Mouse (Mus musculus) forebrain, embryonic 11.5 days (tissue): ENCODE measurements around the gene D5Ertd579e. TPM values are rescaled to one million over a fixed set of nuclear protein-coding genes. Genes with fewer than 3 reads are reported as not detected.

Experiments
- ATAC-seq: fragments of 200-750 bp; cut with Nextera tagmentation; replicated peaks from 2 replicates; pipeline ENCODE4 v1.8.0; 2017; ENCODE audit warnings: moderate TSS enrichment; ENCODE audit not compliant: low FRiP score
- DNase-seq: peaks from one replicate; pipeline ENCODE4 v3.0.0-alpha.2; 2017; ENCODE audit warnings: low spot score
- H3K27ac ChIP-seq: fragments of 300-500 bp; sonication (generic); 2 replicates; pipeline ENCODE4 v1.5.1; 2014; ENCODE audit warnings: low read depth, low read length
- H3K27me3 ChIP-seq: fragments of 300-500 bp; sonication (generic); 2 replicates; pipeline ENCODE4 v1.6.1; 2014; ENCODE audit warnings: mild to moderate bottlenecking, low read length, mixed read lengths; ENCODE audit not compliant: control insufficient read depth, insufficient read depth
- H3K36me3 ChIP-seq: fragments of 300-500 bp; sonication (generic); 2 replicates; pipeline ENCODE4 v1.6.1; 2014; ENCODE audit warnings: mild to moderate bottlenecking, low read length, moderate library complexity, mixed read lengths; ENCODE audit not compliant: control insufficient read depth, insufficient read depth
- H3K4me1 ChIP-seq: fragments of 300-500 bp; sonication (generic); replicated peaks from 2 replicates; pipeline ENCODE4 v1.6.1; 2014; ENCODE audit warnings: low read length, mixed read lengths; ENCODE audit not compliant: control insufficient read depth, insufficient read depth
- H3K4me2 ChIP-seq: fragments of 300-500 bp; sonication (generic); 2 replicates; pipeline ENCODE4 v1.6.1; 2014; ENCODE audit warnings: low read depth, mild to moderate bottlenecking, low read length, moderate library complexity, mixed read lengths; ENCODE audit not compliant: severe bottlenecking
- H3K4me3 ChIP-seq: fragments of 300-500 bp; sonication (generic); 2 replicates; pipeline ENCODE4 v1.5.1; 2014; ENCODE audit warnings: low read depth, low read length
- H3K9ac ChIP-seq: fragments of 300-500 bp; sonication (generic); 2 replicates; pipeline ENCODE4 v1.6.1; 2014; ENCODE audit warnings: low read length
- H3K9me3 ChIP-seq: fragments of 300-500 bp; sonication (generic); 2 replicates; pipeline ENCODE4 v1.6.1; 2016; ENCODE audit warnings: low read length, mixed read lengths; ENCODE audit not compliant: control insufficient read depth
- WGBS: fragments of 180-500 bp; shearing (Covaris S2); extraction: QIAGEN DNeasy Blood & Tissue Kit; methylation state at CpG from one replicate; pipeline ENCODE4 v1.1.7; 2014; 5-methylcytosine and 5-hydroxymethylcytosine counted together
- polyA plus RNA-seq: library from polyadenylated mRNA; unstranded; fragments of >200 nt; fragmentation: Nextera tagmentation; extraction: Ambion mirVana; gene quantifications from 2 replicates; pipeline ENCODE4 v1.2.1, GENCODE M21; 2014

Gene D5Ertd579e
- polyA plus RNA-seq, 1 experiment from 2014 or later: 41.9 TPM

GRCm38 (mm10) chr5:36620409-36621057, 75.3 kb downstream of the D5Ertd579e start:
- DNase-seq: no peak
- WGBS: 89% methylated on average over 8 of the region's 8 CpGs
- no peak overlapping the region for H3K4me3 ChIP-seq

DNA sequence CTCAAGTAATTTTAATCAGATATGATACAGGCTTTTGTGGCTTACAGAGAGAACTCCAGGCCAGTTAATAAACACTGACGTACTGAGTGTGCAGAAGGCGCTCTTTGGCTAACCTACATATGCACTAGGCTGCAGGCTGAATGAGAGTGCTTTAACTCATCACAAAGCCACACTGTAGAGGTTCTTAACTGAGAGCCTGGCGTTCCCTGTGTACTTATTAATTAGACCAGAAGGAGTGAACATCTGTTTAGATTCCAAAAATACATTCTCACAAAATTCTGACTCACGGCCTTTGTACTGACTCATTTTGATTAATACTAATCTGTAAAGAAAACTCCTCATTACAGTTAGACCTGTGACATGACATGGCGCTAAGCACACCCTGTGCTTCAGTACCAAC, 76.9 kb downstream of the D5Ertd579e start:
- Histone ChIP-seq H3K27ac (no peak overlapping the region), H3K4me3 (no peak overlapping the region), H3K4me1 (no peaks in the 10 kb centered on the region), H3K9me3 (no peaks in the 10 kb centered on the region), H3K9ac (no peak overlapping the region), H3K27me3 (no peaks in the 10 kb centered on the region), H3K36me3 (0 out of 2 replicates have a peak, but pooled peaks cover 3% of the 10 kb centered on the region), H3K4me2 (no peak overlapping the region)
- no peak for ATAC-seq
- no peak for DNase-seq
- WGBS: 88% methylated on average over 5 of the region's 5 CpGs

More at GRCm38 (mm10) chr5:36620409-36621057, 75.3 kb downstream of the D5Ertd579e start:
- Histone ChIP-seq H3K4me2 (no peak overlapping the region), H3K27me3 (no peaks in the 10 kb centered on the region), H3K27ac (peak overlapping the region; percentile 25; the same call in 1 of the 2 replicates), H3K36me3 (0 out of 2 replicates have a peak, but pooled peaks cover 3% of the 10 kb centered on the region), H3K9me3 (no peaks in the 10 kb centered on the region), H3K4me1 (no peaks in the 10 kb centered on the region), H3K9ac (no peak overlapping the region)
- ATAC-seq: no peak

DNA sequence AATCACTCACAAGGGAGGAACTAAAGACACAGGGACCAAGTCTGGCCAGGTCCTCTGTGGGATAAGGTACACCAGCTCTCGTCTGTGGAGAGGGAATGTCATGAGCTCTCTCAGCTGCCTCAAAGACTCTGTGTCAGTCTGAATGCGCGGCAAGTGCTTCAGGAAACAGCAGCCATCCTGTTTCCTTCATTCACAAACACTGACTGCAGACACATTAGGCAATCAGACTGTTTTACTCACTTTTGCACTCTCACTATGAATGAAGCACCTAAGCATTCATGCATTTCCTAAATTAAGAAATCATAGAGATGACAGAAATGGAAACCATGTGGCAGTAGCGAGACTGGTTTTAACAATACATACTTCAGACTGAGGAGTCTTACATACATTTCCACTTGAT, 77.5 kb downstream of the D5Ertd579e start:
- 79% methylated on average over 4 of the region's 4 CpGs for WGBS

DNA sequence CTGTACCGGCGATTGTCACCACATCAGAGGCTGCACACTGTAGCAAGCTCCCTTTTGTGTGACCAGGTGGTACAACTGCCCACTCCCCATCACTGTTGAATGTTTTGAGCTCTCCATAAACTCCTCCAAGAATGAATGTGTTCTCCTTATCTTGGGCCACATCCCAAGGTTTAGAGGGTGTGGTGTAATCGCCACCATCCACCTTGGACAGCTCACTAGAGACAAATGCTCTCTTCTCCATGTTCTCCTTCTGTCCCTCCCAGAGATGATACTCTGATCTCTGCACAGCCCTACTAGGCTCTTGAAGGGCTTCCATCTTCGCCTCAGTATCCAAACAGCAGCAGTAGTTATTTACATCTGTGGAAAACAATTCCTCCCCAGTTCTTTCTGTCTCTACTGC, 81.7 kb downstream of the D5Ertd579e start:
- H3K9me3 ChIP-seq: no peaks in the 10 kb centered on the region
- H3K27ac ChIP-seq: no peak overlapping the region
- H3K4me2 ChIP-seq: no peak overlapping the region
- H3K27me3 ChIP-seq: no peaks in the 10 kb centered on the region
- no peak for ATAC-seq
- DNase-seq: no peak
- H3K4me1 ChIP-seq: no peaks in the 10 kb centered on the region
- peaks cover 3% of the 10 kb centered on the region; the same call in 1 of the 2 replicates for H3K36me3 ChIP-seq
- H3K9ac ChIP-seq: no peak overlapping the region
- WGBS: 91% methylated on average over 4 of the region's 4 CpGs
- H3K4me3 ChIP-seq: no peak overlapping the region

More for the DNA sequence above, 77.5 kb downstream of the D5Ertd579e start:
- Histone ChIP-seq H3K9me3 (no peaks in the 10 kb centered on the region), H3K4me2 (no peak overlapping the region), H3K9ac (no peak overlapping the region), H3K4me3 (no peak overlapping the region), H3K36me3 (0 out of 2 replicates have a peak, but pooled peaks cover 3% of the 10 kb centered on the region), H3K4me1 (no peaks in the 10 kb centered on the region), H3K27me3 (no peaks in the 10 kb centered on the region), H3K27ac (no peak overlapping the region)
- ATAC-seq (no peak), DNase-seq (no peak)

- H3K36me3 ChIP-seq: no peaks in the 10 kb centered on the region; the same call in 1 of the 2 replicates
- no peak for ATAC-seq
Measured at GRCm38 (mm10) chr5:36608939-36609499, 86.8 kb downstream of the D5Ertd579e start.

DNA sequence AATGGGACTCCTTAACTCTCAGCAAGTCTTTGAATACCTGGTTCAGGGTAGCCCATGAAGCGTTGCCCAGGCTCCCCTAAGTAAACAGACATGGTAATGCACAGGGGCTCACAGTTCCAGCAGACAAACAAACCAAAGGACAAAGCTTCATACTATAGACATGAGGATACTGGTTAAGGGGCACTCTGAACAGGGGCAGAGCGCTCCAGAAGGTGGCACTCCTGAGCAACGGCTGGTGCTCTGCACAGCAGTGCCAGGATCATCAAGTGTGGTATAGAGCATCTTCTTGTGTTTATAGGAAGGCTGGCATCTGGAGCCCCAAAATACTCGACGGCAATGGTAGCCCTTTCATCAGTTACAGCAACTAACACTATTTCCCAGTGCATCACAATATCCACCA, 92.8 kb downstream of the D5Ertd579e start:
- Histone ChIP-seq H3K4me1 (no peaks in the 10 kb centered on the region), H3K27ac (no peak overlapping the region), H3K27me3 (no peaks in the 10 kb centered on the region), H3K36me3 (peaks cover 7% of the 10 kb centered on the region; the same call in 1 of the 2 replicates), H3K9ac (no peak overlapping the region), H3K9me3 (no peaks in the 10 kb centered on the region), H3K4me2 (no peak overlapping the region), H3K4me3 (no peak overlapping the region)
- 87% methylated on average over 5 of the region's 5 CpGs for WGBS
- no peak for DNase-seq
- ATAC-seq: no peak

More at GRCm38 (mm10) chr5:36608939-36609499, 86.8 kb downstream of the D5Ertd579e start:
- H3K4me1 ChIP-seq: no peaks in the 10 kb centered on the region
- H3K27ac ChIP-seq: no peak overlapping the region
- DNase-seq: no peak
- H3K27me3 ChIP-seq: no peaks in the 10 kb centered on the region
- H3K9me3 ChIP-seq: no peaks in the 10 kb centered on the region
- H3K9ac ChIP-seq: no peak overlapping the region
- H3K4me2 ChIP-seq: no peak overlapping the region
- no peak overlapping the region for H3K4me3 ChIP-seq
- WGBS: 91% methylated on average over 2 of the region's 2 CpGs

- no peak for DNase-seq
- no peak overlapping the region for H3K9ac ChIP-seq
- H3K4me3 ChIP-seq: no peak overlapping the region
- no peak overlapping the region for H3K27ac ChIP-seq
- ATAC-seq: no peak
- H3K4me1 ChIP-seq: no peaks in the 10 kb centered on the region
- H3K9me3 ChIP-seq: no peaks in the 10 kb centered on the region
- no peaks in the 10 kb centered on the region for H3K27me3 ChIP-seq
- H3K36me3 ChIP-seq: peaks cover 7% of the 10 kb centered on the region; the same call in 1 of the 2 replicates
- H3K4me2 ChIP-seq: no peak overlapping the region
- 91% methylated on average over 9 of the region's 9 CpGs for WGBS
Measured at GRCm38 (mm10) chr5:36602028-36602427, 93.8 kb downstream of the D5Ertd579e start.

- peaks cover 7% of the 10 kb centered on the region; the same call in 1 of the 2 replicates for H3K36me3 ChIP-seq
- 96% methylated on average over 7 of the region's 7 CpGs for WGBS
- no peak overlapping the region for H3K27ac ChIP-seq
Measured at GRCm38 (mm10) chr5:36601492-36601891, 94.3 kb downstream of the D5Ertd579e start.

More at GRCm38 (mm10) chr5:36601492-36601891, 94.3 kb downstream of the D5Ertd579e start:
- DNase-seq: no peak
- Histone ChIP-seq H3K27me3 (no peaks in the 10 kb centered on the region), H3K9me3 (no peaks in the 10 kb centered on the region), H3K4me2 (no peak overlapping the region), H3K4me3 (no peak overlapping the region), H3K4me1 (no peaks in the 10 kb centered on the region), H3K9ac (no peak overlapping the region)
- no peak for ATAC-seq
